Mouse (Mus musculus) megakaryocyte progenitor cell, adult 5-6 weeks (primary cell): ENCODE data around the gene Zswim1. TPM values are rescaled to one million over a fixed set of nuclear protein-coding genes. Genes with fewer than 3 reads are reported as not detected.
"Not testable (repeated sequence)": the region's sequence is repeated elsewhere in the genome, so short reads cannot be mapped to it uniquely, and the experiment has no call there.

ENCODE experiments used
- ATAC-seq: replicated peaks from 2 replicates; pipeline ENCODE4 v1.8.0; 2016; ENCODE audit warnings: mild to moderate bottlenecking, moderate TSS enrichment, inconsistent platforms; ENCODE audit not compliant: poor library complexity
- total RNA-seq, 2 experiments: library from RNA; stranded (forward) in 1 of 2; stranded (reverse) in 1 of 2; fragments of 157-497, 149-512 nt in 1 of 2; fragments of 200-1000 nt in 1 of 2; gene quantifications; 2 replicates each; pipeline versions ENCODE4 v1.2.3 to v1.2.4; 2015 to 2017

Zswim1 gene
- total RNA-seq, 2 experiments from 2014 or later = 4.4 to 9.0 TPM

GRCm38 (mm10) chr2:164862179-164862861 is 39.8 kb downstream of the Zswim1 start:
- peak; percentile 44 for ATAC-seq

- not testable (repeated sequence) for ATAC-seq
Measured at GRCm38 (mm10) chr2:164863411-164863810, 40.9 kb downstream of the Zswim1 start.

DNA sequence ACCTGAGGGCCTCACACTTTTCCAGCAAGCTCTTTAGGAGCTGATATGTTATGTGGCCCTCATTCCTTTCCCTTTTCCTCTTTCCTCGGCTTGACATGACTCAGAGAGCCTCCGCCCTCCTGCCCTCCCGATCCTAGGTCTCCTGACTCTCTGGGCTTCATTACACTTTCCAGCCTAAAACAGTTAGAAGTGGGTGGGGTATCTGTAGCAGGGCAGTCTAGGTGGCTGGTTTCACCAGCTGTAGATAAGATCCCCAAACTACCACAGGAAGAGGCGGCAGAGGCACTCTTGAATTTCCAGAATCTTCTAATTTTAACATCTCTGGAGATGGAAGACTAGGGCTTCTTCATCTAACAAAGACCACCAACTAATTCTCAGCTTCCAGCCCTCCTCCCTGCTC is 42.1 kb downstream of the Zswim1 start:
- ATAC-seq = peak; percentile 37; the same call in 1 of the 2 replicates

DNA sequence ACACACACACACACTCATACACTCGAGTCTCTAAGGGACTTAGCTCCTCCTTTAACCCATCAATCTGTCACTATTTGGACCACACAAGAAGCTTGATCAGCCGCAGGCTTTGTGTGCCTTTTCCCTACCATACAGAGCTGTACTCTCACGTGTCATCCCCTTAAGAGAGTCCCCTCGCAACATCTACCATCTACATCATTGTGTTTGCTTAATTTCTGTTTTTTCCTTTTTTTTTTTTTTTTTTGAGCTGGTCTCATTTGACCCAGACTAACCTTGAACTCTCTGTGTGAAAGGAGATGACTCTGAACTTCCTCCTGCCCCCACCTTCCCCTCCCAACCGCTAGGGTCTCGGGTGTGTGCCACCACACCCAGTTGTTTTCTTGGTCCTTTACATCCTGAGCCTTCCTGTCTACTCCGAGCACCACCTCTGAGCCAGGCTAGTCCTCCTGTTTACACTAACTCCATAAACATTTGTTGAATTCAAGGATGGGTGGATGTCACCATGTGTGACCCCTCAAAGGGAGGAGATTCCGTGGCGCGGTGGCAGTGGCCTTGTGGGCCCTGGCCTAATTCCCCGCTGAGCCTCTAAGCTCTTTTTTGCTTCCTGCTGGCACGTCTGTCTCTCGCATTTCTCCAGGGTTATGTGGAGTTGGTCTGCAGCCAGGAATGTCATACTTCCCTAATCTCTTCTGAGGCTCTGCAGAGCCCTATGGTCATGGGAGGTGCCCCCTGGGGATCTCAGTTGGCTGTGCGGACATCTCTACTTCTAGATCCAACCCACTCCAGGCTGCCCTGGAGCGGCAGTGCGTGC is 44.5 kb downstream of the Zswim1 start:
- ATAC-seq = peak; percentile 47

DNA sequence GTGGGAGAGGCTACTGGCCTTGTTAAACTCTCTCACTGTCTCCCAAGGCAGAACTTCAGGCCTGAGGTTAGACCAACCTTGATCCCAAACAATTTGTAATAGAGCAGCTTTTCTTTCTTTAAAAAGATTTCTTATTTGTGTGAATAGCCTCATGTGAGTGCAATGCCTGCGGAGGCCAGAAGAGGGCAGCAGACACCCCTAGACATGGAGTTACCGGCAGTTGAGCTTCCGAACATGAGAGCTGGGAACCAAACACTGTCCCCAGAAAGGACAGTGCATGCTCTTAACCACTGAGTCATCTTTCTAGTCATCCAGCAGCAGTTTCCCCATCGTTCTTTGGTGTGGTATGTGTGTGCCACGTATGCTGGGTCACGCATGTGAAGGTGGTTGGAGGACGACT is 45.1 kb downstream of the Zswim1 start:
- no peak for ATAC-seq

DNA sequence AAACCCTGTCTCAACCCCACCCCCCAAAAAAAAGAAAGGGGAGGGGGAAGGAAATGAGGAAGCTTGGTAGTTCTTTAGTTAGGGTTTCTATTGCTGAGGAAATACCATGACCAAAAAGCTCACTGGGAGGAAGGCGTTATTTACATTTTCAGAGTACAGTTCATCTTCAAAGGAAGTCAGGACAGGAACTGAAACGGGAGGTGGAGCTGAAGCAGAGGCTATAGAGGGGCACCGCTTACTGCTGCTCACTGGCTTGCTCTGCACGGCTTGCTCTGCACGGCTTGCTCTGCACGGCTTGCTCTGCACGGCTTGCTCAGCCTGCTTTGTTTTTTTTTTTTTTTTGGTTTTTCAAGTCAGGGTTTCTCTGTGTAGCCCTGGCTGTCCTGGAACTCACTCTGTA is 46.0 kb downstream of the Zswim1 start:
- ATAC-seq = peak; percentile 56

DNA sequence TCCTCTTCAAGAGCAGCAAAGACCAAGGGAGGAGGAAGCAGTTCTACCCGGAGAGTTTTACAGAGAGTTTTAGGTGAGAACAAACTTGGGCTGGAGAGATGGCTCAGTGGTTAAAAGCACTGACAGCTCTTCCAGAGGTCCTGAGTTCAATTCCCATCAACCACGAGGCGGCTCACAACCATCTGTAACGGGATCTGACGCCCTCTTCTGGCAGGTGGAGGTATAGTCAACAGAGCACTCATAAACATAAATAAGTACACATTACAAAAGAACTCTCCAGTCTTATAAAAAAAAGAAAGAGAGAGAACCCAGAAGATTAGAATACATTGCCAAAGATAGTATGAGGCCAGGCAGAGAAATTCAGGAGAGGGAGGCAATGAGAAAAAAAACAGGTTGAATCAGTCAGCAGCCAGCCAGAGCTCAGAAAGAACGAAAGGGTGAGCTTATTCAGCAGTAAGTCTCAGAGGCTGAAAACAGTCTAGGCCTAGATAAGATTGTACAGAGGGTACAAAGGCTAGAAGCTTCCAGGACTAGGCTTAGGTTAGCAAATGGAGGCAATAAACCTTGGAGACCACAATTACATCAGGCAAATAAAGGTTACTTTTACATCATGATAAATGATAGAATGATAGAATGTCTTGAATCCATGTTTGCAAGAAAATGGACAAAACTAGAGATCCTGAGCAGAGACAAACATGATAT is 49.3 kb downstream of the Zswim1 start:
- no peak for ATAC-seq

DNA sequence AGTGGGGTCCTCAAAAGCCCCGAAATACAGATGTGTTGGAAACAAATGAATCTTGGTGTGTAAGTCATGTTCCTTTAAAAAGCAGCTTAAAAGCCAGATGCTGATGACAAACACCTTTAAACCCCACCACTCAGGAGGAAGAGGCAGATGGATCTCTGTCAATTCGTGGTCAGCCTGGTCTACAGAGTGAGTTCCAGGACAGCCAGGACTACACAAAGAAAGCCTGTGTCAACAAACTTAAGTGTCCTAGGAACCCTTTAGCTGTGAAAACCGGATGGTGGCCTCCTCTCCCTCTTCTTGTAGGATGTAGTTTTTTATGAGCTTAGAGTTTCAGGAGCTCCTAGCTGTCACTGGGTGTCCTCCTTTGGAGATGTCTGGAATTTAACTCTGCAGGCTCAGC is 51.1 kb downstream of the Zswim1 start:
- no peak for ATAC-seq

- ATAC-seq = no peak
Measured at GRCm38 (mm10) chr2:164874239-164874769, 51.8 kb downstream of the Zswim1 start.

DNA sequence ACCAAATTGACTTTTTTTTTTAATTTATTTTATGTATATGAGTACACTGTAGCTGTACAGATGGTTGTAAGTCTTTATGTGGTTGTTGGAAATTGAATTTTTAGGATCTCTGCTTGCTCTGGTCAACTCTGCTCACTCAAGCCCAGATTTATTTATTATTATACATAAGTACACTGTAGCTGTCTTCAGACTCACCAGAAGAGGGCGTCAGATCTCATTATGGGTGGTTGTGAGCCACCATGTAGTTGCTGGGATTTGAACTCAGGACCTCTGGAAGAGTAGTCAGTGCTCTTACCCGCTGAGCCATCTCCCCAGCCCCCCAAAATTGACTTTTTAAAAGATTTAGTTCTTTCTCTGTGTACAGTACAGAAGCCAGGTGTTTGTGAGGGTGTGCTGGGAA is 53.2 kb downstream of the Zswim1 start:
- ATAC-seq = not testable (repeated sequence)

Other genes starting within 250 kb of the Zswim1 start
- gene Spint3, start 249.2 kb upstream of the Zswim1 start, total RNA-seq (2015) = not detected in 2 replicates
- not detected in 2 replicates for gene Spint3, start 249.2 kb upstream of the Zswim1 start, total RNA-seq (2017)
- gene Wfdc6a, start 237.2 kb upstream of the Zswim1 start, total RNA-seq (2015) = not detected in 2 replicates
- gene Wfdc6a, start 237.2 kb upstream of the Zswim1 start, total RNA-seq (2017) = not detected in 2 replicates
- gene Eppin, start 229.1 kb upstream of the Zswim1 start, total RNA-seq (2015) = not detected in 2 replicates
- gene Eppin, start 229.1 kb upstream of the Zswim1 start, total RNA-seq (2017) = not detected in 2 replicates
- gene Wfdc6b, start 209.2 kb upstream of the Zswim1 start, total RNA-seq (2015) = not detected in 2 replicates
- not detected in 2 replicates for gene Wfdc6b, start 209.2 kb upstream of the Zswim1 start, total RNA-seq (2017)
- gene Wfdc8, start 209.1 kb upstream of the Zswim1 start, total RNA-seq (2015) = not detected in 2 replicates
- not detected in 2 replicates for gene Wfdc8, start 209.1 kb upstream of the Zswim1 start, total RNA-seq (2017)
- gene Wfdc16, start 183.9 kb upstream of the Zswim1 start, total RNA-seq (2015) = 0.56 TPM in 1 of 2 replicates, not detected in the other
- 0.08 TPM in 1 of 2 replicates, not detected in the other for gene Wfdc16, start 183.9 kb upstream of the Zswim1 start, total RNA-seq (2017)
- gene Wfdc10, start 166.6 kb upstream of the Zswim1 start, total RNA-seq (2015) = not detected in 2 replicates
- not detected in 2 replicates for gene Wfdc10, start 166.6 kb upstream of the Zswim1 start, total RNA-seq (2017)
- gene Wfdc9, start 166.1 kb upstream of the Zswim1 start, total RNA-seq (2015) = not detected in 2 replicates
- gene Wfdc9, start 166.1 kb upstream of the Zswim1 start, total RNA-seq (2017) = not detected in 2 replicates
- gene Wfdc11, start 148.6 kb upstream of the Zswim1 start, total RNA-seq (2015) = not detected in 2 replicates
- not detected in 2 replicates for gene Wfdc11, start 148.6 kb upstream of the Zswim1 start, total RNA-seq (2017)
- gene Wfdc13, start 137.6 kb upstream of the Zswim1 start, total RNA-seq (2015) = not detected in 2 replicates
- gene Wfdc13, start 137.6 kb upstream of the Zswim1 start, total RNA-seq (2017) = not detected in 2 replicates
- not detected in 2 replicates for gene Spint4, start 124.2 kb upstream of the Zswim1 start, total RNA-seq (2015)
- gene Spint4, start 124.2 kb upstream of the Zswim1 start, total RNA-seq (2017) = not detected in 2 replicates
- not detected in 2 replicates for gene Spint5, start 107.4 kb upstream of the Zswim1 start, total RNA-seq (2015)
- gene Spint5, start 107.4 kb upstream of the Zswim1 start, total RNA-seq (2017) = not detected in 2 replicates
- gene Wfdc3, start 76.8 kb upstream of the Zswim1 start, total RNA-seq (2015) = 0.20 and 0.29 TPM in 2 replicates
- gene Wfdc3, start 76.8 kb upstream of the Zswim1 start, total RNA-seq (2017) = 0.41 TPM in 1 of 2 replicates, not detected in the other
- gene Dnttip1, start 76.7 kb upstream of the Zswim1 start, total RNA-seq (2015) = 24.1 and 31.3 TPM in 2 replicates
- gene Dnttip1, start 76.7 kb upstream of the Zswim1 start, total RNA-seq (2017) = 32.0 and 38.4 TPM in 2 replicates
- 271 and 279 TPM in 2 replicates for gene Ube2c, start 52.8 kb upstream of the Zswim1 start, total RNA-seq (2015)
- 142 and 184 TPM in 2 replicates for gene Ube2c, start 52.8 kb upstream of the Zswim1 start, total RNA-seq (2017)
- gene Tnnc2, start 42.7 kb upstream of the Zswim1 start, total RNA-seq (2015) = not detected in 2 replicates
- not detected in 2 replicates for gene Tnnc2, start 42.7 kb upstream of the Zswim1 start, total RNA-seq (2017)
- gene Snx21, start 36.9 kb upstream of the Zswim1 start, total RNA-seq (2015) = 0.42 and 0.49 TPM in 2 replicates
- 0.37 and 0.88 TPM in 2 replicates for gene Snx21, start 36.9 kb upstream of the Zswim1 start, total RNA-seq (2017)
- gene Acot8, start 17.8 kb upstream of the Zswim1 start, total RNA-seq (2015) = 13.2 and 14.2 TPM in 2 replicates
- gene Acot8, start 17.8 kb upstream of the Zswim1 start, total RNA-seq (2017) = 22.2 and 26.4 TPM in 2 replicates
- 4.3 and 6.7 TPM in 2 replicates for gene Zswim3, start 17.6 kb upstream of the Zswim1 start, total RNA-seq (2015)
- gene Zswim3, start 17.6 kb upstream of the Zswim1 start, total RNA-seq (2017) = 2.5 and 2.8 TPM in 2 replicates
- gene Spata25, start 5.9 kb downstream of the Zswim1 start, total RNA-seq (2015) = not detected in 2 replicates
- not detected in 2 replicates for gene Spata25, start 5.9 kb downstream of the Zswim1 start, total RNA-seq (2017)
- gene Ctsa, start 10.2 kb downstream of the Zswim1 start, total RNA-seq (2015) = 69.5 and 69.8 TPM in 2 replicates
- 71.5 and 77.0 TPM in 2 replicates for gene Ctsa, start 10.2 kb downstream of the Zswim1 start, total RNA-seq (2017)
- gene Neurl2, start 10.8 kb downstream of the Zswim1 start, total RNA-seq (2015) = 3.4 and 4.3 TPM in 2 replicates
- 0.57 and 1.9 TPM in 2 replicates for gene Neurl2, start 10.8 kb downstream of the Zswim1 start, total RNA-seq (2017)
- gene Pltp, start 35.0 kb downstream of the Zswim1 start, total RNA-seq (2015) = 0.10 TPM in 1 of 2 replicates, not detected in the other
- not detected in 2 replicates for gene Pltp, start 35.0 kb downstream of the Zswim1 start, total RNA-seq (2017)
- gene Pcif1, start 56.6 kb downstream of the Zswim1 start, total RNA-seq (2015) = 34.1 and 36.3 TPM in 2 replicates
- gene Pcif1, start 56.6 kb downstream of the Zswim1 start, total RNA-seq (2017) = 21.7 and 40.4 TPM in 2 replicates
- gene Zfp335, start 89.1 kb downstream of the Zswim1 start, total RNA-seq (2015) = 10.4 and 11.3 TPM in 2 replicates
- 6.8 and 8.2 TPM in 2 replicates for gene Zfp335, start 89.1 kb downstream of the Zswim1 start, total RNA-seq (2017)
- 11.2 and 14.2 TPM in 2 replicates for gene Mmp9, start 118.1 kb downstream of the Zswim1 start, total RNA-seq (2015)
- gene Mmp9, start 118.1 kb downstream of the Zswim1 start, total RNA-seq (2017) = 5.7 and 11.8 TPM in 2 replicates
- 0.15 and 0.27 TPM in 2 replicates for gene Slc12a5, start 138.1 kb downstream of the Zswim1 start, total RNA-seq (2015)
- 0.51 and 0.96 TPM in 2 replicates for gene Slc12a5, start 138.1 kb downstream of the Zswim1 start, total RNA-seq (2017)
- 17.0 and 19.8 TPM in 2 replicates for gene Ncoa5, start 212.2 kb downstream of the Zswim1 start, total RNA-seq (2015)
- gene Ncoa5, start 212.2 kb downstream of the Zswim1 start, total RNA-seq (2017) = 31.2 and 40.9 TPM in 2 replicates
- gene Cd40, start 232.9 kb downstream of the Zswim1 start, total RNA-seq (2015) = 0.84 TPM in 1 of 2 replicates, not detected in the other
- gene Cd40, start 232.9 kb downstream of the Zswim1 start, total RNA-seq (2017) = 0.92 TPM in 1 of 2 replicates, not detected in the other